Mouse (Mus musculus): ENCODE data around the gene Cntn1.

DNA sequence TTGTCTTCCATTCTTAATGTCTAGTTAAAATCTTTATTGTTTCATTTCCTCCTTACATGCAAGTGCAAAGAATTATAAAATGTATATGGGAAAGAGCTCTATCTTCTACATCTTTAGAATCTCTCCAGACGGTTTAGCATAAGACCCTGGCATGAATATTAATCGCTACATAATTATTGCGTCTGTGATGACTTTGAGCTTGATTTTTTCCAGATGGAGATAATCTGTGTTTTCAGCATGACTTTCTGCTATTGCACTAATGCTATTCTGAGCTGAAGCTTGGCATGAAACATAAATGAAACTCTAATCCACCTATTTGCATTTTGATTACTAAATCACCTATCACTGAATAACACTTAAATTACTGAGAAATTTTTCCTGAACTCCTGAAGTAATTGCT, 82.0 kb downstream of the Cntn1 start:
- TF ChIP-seq CTCF (IDR thresholded peaks at IDR 0.05; ENCODE audit: extremely low read depth, insufficient read depth, low read length) (no peak), POLR2A (IDR thresholded peaks at IDR 0.05; ENCODE audit: extremely low read depth, insufficient read depth, low read length) (no peak)
